Mouse (Mus musculus) testis, adult 2 months (tissue): ENCODE results near the gene Nova2.

ENCODE experiments used
- CTCF ChIP-seq: fragments of 200-500 bp; IDR thresholded peaks from 2 replicates; pipeline ENCODE4 v1.5.1; 2012; ENCODE audit warnings: low read depth, mild to moderate bottlenecking, inconsistent platforms, low read length, moderate library complexity; ENCODE audit not compliant: control insufficient read depth, insufficient read depth, insufficient replicate concordance
- POLR2A ChIP-seq: fragments of 200-500 bp; IDR thresholded peaks from 2 replicates; pipeline ENCODE4 v1.6.1; 2012; ENCODE audit warnings: low read depth, mild to moderate bottlenecking, inconsistent platforms, low read length, moderate library complexity; ENCODE audit not compliant: control insufficient read depth

GRCm38 (mm10) chr7:18884745-18885422 is 40.8 kb upstream of the Nova2 start:
- TF ChIP-seq CTCF (no peak), POLR2A (no peak)
